Comparison of ENCODE assay signal across 26 mouse cellular contexts in genomic region chr2:153618889-153619288, GRCm38 (mm10). TPM values are rescaled to one million over a fixed set of nuclear protein-coding genes. Genes with fewer than 3 reads are reported as not detected.
A peak's percentile ranks its signal among the peaks of the same experiment; 100 is the strongest.
DNase-seq lines count a peak whose midpoint lies in the region; ATAC-seq lines count a peak whose summit lies in the region.
"Had no signal": no experiment of that assay in that cellular context is flagged by ENCODE, and none has a peak within 500 bp of the region (broad histone marks: within the 10 kb centered on the region; RNA-seq: fewer than 3 reads in every experiment).

No protein-coding gene starts in this region.

- H3K9me3 ChIP-seq in megakaryocyte, embryonic 14.5 days: no peaks in the 10 kb centered on the region
- H3K9me3 ChIP-seq: embryonic facial prominence, embryonic 13.5 days; embryonic facial prominence, embryonic 15.5 days; forebrain, embryonic 10.5 days; forebrain, embryonic 12.5 days; forebrain, embryonic 15.5 days; G1E had no signal

- ATAC-seq in megakaryocyte, adult 5-6 weeks (ENCODE audit: poor library complexity, severe bottlenecking): no peak
- peak; percentile 62 for ATAC-seq in megakaryocyte progenitor cell, adult 5-6 weeks (replicated peaks; ENCODE audit: poor library complexity)
- ATAC-seq: activated CD4-positive, CD25-positive, alpha-beta regulatory T cell, adult 4 months; CD4-positive, CD25-positive, alpha-beta regulatory T cell, adult 4 months; forebrain, embryonic 15.5 days; forebrain, postnatal 0 days; Patski had no signal

- H3K4me1 ChIP-seq in megakaryocyte, embryonic 14.5 days: peaks cover 73% of the 10 kb centered on the region
- H3K4me1 ChIP-seq: embryonic facial prominence, embryonic 13.5 days; embryonic facial prominence, embryonic 15.5 days; forebrain, embryonic 12.5 days had no signal

- H3K4me3 ChIP-seq in megakaryocyte, embryonic 14.5 days (replicated peaks): peak overlapping the region; percentile 79
- H3K4me3 ChIP-seq: embryonic facial prominence, embryonic 13.5 days; embryonic facial prominence, embryonic 15.5 days; erythroblast, embryonic 14.5 days; forebrain, embryonic 10.5 days; forebrain, embryonic 12.5 days; forebrain, embryonic 15.5 days had no signal

- H3K27me3 ChIP-seq in megakaryocyte, embryonic 14.5 days (replicated peaks): no peaks in the 10 kb centered on the region
- H3K27me3 ChIP-seq: CH12.LX; embryonic facial prominence, embryonic 13.5 days; embryonic facial prominence, embryonic 15.5 days; forebrain, embryonic 12.5 days; forebrain, embryonic 15.5 days; Patski had no signal

- H3K36me3 ChIP-seq in megakaryocyte, embryonic 14.5 days (replicated peaks; ENCODE audit: low read length): peaks cover 90% of the 10 kb centered on the region

- DNase-seq in embryo, embryonic 9.5 days (ENCODE audit: extremely low spot score): no peak
- DNase-seq in cerebellum, postnatal 36 days: no peak
- DNase-seq: adrenal gland, adult 8-10 months; adrenal gland, postnatal 14 days; adrenal gland, postnatal 36 days; B cell, adult 2 months; cerebellum, adult 11-12 months; cerebellum, adult 2 months; cerebellum, adult 9-10 months; cerebellum, postnatal 10 days; cerebellum, postnatal 25 days; forebrain, postnatal 0 days had no signal

RNA-seq across cellular contexts. Expression of gene Commd7, which starts 13.7 kb away (rescaled TPM):
- 17.9 and 24.1 TPM in 2 replicates for polyA plus RNA-seq in megakaryocyte, embryonic 14.5 days (2012; ENCODE audit: insufficient read depth, low replicate concordance)
- 41.6 and 47.2 TPM in 2 replicates for total RNA-seq in megakaryocyte, adult 5-6 weeks (2015)
- total RNA-seq in megakaryocyte, adult 5-6 weeks (2017): 30.3 and 34.1 TPM in 2 replicates
- total RNA-seq in megakaryocyte progenitor cell, adult 5-6 weeks (2015): 37.2 and 45.9 TPM in 2 replicates
- total RNA-seq in megakaryocyte progenitor cell, adult 5-6 weeks (2017): 32.2 and 43.8 TPM in 2 replicates

RNA-seq across cellular contexts. Expression of gene Dnmt3b, which starts 30.4 kb away (rescaled TPM):
- polyA plus RNA-seq in megakaryocyte, embryonic 14.5 days (2012; ENCODE audit: insufficient read depth, low replicate concordance): 20.5 and 26.4 TPM in 2 replicates
- 1.3 and 2.5 TPM in 2 replicates for total RNA-seq in megakaryocyte, adult 5-6 weeks (2015)
- 2.8 and 3.6 TPM in 2 replicates for total RNA-seq in megakaryocyte, adult 5-6 weeks (2017)
- total RNA-seq in megakaryocyte progenitor cell, adult 5-6 weeks (2015): 15.0 and 17.8 TPM in 2 replicates
- total RNA-seq in megakaryocyte progenitor cell, adult 5-6 weeks (2017): 15.2 and 16.7 TPM in 2 replicates
